Mouse (Mus musculus) adrenal gland, adult (tissue): ENCODE measurements at regions not wholly inside any gene's neighbourhood (a gene's known extent, or its start where the extent isn't known, plus 50 kb on each side); places are given as distances from the start of the nearest gene placed in this dataset.

Experiments used
- DNase-seq, 2 experiments: peaks; one replicate each; pipeline ENCODE4 v3.0.0; 2022 to 2023; ENCODE audit warnings: low spot score in 1 of 2; ENCODE audit not compliant: inconsistent age in 2 of 2

DNA sequence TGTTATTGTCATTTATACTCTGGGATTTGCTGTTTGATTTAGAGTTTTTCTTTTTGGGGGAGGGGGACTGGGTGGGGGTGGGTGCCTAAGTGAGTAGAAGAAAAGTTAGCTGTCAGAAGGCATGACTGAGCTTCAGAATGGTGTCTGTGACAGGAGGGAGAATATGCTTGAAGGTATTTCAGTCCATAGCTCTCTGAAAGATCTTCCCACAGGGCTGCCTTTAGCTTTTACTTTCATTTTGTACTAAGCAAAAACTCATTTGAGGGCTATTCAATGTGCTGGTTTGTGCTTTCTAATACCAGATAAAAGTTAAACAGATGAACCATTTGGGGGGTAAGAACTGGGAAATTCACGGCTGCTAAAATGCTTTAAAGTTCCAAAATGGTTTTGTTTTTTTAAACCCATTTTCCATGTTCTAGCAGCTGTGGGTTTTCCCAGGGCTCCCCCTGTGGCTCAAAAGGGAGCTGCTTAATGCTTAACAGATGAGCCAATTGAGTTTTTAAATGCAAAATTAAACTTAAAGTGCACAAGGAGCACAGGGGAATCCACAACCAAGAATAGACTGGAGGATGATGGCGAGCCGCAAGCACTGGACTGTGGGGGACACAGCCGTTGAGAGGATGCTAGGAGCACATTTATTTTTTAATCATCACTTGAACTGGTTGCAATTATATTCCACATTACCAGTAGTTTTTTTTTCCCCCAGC, 538.5 kb upstream of the Zic4 start:
- DNase-seq: peak in 1 of 2 experiments; percentile 24

GRCm38 (mm10) chr9:90827474-90827873, 534.7 kb upstream of the Zic4 start:
- no peak for DNase-seq

DNA sequence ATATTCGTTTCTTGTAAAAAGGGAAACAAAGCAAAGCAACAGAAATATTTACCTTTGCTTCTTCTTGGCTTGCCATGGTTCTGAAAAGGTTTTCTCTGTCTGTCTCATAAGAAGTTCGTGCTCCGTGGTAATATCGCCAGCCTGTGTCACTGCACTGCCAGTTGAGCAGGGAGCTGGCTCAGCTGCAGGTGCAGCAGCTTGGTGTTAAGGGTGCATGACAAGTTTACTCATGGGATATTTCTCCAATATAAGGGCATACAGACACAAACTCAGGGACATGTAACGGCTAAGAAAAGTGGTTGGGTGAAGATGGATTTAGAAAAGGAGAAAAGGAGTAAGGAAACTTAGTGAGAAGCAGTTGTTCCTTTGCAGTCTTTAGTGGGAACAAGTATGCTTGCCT, 533.5 kb upstream of the Zic4 start:
- DNase-seq: no peak

GRCm38 (mm10) chr9:90830704-90831103, 531.5 kb upstream of the Zic4 start:
- no peak for DNase-seq

DNA sequence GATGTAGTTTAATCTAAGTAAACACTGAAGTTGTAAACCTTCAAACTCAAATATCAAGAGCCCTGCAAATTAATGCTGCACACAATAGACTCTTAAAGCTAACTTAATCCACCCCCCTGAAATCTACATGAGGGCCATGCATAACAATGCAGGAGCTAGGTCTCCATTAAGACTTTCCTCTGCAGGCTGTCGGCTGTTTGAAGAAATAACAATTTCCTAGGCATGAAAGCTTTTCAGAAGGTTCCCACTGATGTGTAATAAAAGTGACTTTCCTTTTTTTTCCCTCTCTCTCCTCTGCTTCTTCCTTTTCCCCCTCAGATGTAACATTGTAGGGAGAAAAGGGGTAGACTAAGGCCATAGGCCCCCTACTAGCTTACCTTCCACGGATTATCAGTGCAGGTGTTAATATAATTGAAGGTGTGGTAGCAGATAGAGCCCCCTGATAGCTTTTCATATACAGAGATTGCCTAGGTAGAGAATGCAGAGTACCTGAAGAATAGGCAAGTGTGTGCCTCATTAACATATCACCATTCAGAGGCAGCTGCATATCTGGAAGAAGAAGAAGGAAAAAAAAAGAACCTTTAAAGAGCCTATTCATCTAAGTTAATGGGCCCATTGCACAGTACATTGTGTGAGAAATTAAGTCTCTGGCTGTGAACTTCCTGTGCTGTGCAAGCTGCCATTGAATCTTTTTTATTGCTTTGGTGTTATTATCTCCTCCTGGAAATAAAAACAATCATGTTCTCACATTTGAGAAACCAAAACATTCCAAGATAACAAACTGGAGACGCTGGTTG, 528.3 kb upstream of the Zic4 start:
- no peak for DNase-seq

GRCm38 (mm10) chr9:90838184-90838926, 523.9 kb upstream of the Zic4 start:
- no peak for DNase-seq

DNA sequence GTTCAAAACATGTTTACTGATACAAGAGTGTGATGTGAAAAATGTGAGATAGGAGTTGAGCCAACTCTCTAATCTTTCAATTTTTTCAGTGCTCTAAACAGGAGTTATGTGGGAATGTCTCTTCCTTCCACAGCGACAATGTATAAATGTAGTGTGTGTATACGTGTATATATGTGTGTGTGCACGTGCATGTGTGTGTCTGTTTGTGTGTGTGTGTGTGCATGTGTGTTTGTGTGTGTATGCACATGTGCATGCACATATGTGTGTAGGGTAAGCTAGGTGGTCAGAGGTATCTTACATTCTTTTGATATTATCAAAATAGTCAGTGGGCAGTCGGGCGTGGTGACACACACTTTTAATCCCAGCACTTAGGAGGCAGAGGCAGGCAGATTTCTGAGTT, 511.2 kb upstream of the Zic4 start:
- DNase-seq: no peak

DNA sequence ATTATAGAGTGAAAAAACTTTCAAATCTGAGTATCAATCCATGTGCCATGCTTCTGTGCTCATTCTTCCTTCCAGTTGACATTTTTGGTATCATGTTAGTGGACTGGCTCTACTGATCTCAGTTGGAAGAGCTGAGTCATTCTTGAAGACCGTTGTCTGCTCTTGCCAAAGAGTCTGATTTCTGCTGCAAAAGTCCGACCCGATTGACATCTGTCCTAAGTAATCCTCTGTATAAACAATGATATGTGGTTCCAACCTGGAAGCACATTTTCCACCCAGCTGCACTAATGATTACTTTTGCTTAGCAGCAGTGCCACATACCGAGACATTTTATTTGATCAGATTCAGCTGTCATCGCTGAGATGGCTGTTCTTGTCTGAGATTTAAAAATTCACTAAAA, 490.6 kb upstream of the Zic4 start:
- DNase-seq: no peak

GRCm38 (mm10) chr9:90884467-90884866, 477.7 kb upstream of the Zic4 start:
- DNase-seq: no peak

- no peak for DNase-seq
These were observed 474.8 kb upstream of the Zic4 start for GRCm38 (mm10) chr9:90887405-90887804.

GRCm38 (mm10) chr9:90890801-90891200, 471.4 kb upstream of the Zic4 start:
- no peak for DNase-seq

DNA sequence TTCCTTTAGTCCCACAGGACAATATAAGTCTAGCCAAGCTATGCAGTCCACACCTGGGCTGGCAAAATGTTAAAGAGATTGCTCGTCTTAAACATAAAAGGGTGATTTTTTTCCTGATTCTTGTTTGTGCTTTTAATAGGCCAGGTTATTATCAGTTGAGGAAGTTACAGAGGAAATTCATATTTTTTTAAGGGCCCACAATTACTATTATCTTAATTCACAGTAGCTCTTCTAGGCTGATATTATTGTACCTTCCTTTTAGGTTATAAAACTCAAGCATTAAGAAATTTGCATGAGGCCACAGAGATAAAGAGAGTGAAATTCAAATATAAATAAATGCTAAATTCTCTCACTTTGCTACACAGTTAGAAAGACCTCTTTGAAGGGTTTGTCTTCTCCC, 469.4 kb upstream of the Zic4 start:
- DNase-seq: no peak

- DNase-seq: no peak
These were observed 458.7 kb upstream of the Zic4 start for GRCm38 (mm10) chr9:90903557-90903956.

DNA sequence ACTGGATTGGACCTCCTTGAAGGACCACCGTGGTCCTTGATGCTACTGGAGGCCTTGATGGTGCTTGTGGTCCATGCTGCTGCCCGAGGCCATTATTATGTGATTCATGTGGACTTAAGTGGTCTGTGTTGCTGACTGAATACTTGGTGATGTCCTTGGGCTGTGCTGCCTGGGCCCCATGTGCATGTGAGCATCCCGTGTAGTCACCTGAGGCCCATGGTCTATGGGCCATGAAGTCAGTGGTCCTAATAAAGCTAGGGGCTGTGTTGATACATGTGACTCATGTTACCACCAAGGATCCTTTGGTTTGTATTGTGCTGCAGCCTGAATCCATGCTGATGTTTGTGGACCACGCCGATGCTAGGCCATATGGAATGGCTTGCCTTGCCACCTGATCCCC, 456.1 kb upstream of the Zic4 start:
- DNase-seq: no peak

- no peak for DNase-seq
These were observed 455.5 kb upstream of the Zic4 start for GRCm38 (mm10) chr9:90906684-90907083.

GRCm38 (mm10) chr9:90954613-90955012, 407.6 kb upstream of the Zic4 start:
- DNase-seq: no peak

- DNase-seq: no peak
These were observed 400.8 kb upstream of the Zic4 start for GRCm38 (mm10) chr9:90961436-90961835.

GRCm38 (mm10) chr9:90964043-90964442, 398.2 kb upstream of the Zic4 start:
- DNase-seq: no peak

DNA sequence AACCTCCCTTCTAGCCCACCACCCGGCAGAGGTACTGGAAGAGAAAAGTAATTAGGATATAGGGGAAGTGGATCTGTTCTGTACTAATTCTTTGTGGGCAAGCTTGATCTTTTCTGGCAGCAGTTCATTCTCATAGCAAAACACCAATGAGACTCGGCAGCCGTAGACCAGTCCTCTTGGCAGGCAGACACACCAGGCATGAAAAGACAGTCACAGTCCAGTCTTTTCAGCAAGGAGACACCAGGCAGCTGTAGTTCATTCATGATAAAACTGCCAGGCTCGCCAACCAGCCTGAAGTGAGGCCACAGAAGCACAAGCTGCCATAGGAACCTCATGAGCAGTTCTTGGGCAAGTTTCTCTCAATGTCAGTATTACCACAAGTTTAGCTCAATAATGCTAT, 383.5 kb upstream of the Zic4 start:
- DNase-seq: no peak

- DNase-seq: no peak
These were observed 382.0 kb upstream of the Zic4 start for GRCm38 (mm10) chr9:90980023-90980802.

DNA sequence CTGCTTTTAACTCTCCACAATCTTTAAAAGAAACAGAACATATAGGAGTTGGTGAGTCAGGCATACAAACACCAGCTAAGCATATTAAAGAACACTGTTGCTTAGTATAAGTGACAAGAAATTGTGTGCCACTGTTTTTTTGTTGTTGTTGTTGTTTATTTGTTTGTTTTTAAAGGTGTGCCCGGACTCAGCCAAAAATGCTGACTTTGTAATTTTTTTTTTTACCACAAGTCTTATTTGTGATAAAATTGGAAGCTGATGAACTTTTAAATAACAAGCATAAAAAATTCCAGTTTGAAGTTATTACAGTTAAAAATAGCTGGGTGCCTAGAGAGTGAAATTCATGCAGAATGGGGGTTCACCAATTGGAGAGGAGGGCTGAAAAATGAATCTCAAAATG, 363.0 kb upstream of the Zic4 start:
- no peak for DNase-seq
